Mouse (Mus musculus) spleen, adult 2 months (tissue): Measurements from ENCODE around the gene Dnaic1. TPM values are rescaled to one million over a fixed set of nuclear protein-coding genes. Genes with fewer than 3 reads are reported as not detected.

Experiments used
- DNase-seq, 2 experiments: peaks; one replicate each; pipeline versions ENCODE4 v3.0.0 to v3.0.0-alpha.2; 2012 to 2021; ENCODE audit warnings: low spot score in 2 of 2, low read depth in 1 of 2
- H3K27ac ChIP-seq: fragments of 200-500 bp; 2 replicates; pipeline ENCODE4 v1.5.1; 2012; ENCODE audit warnings: low read length, inconsistent platforms; ENCODE audit not compliant: insufficient read depth
- H3K27me3 ChIP-seq: fragments of 200-500 bp; 2 replicates; pipeline ENCODE4 v1.6.1; 2012; ENCODE audit warnings: mild to moderate bottlenecking, moderate library complexity, low read length, inconsistent platforms; ENCODE audit not compliant: control insufficient read depth, insufficient read depth
- H3K36me3 ChIP-seq: fragments of 200-500 bp; 2 replicates; pipeline ENCODE4 v1.6.1; 2012; ENCODE audit warnings: mild to moderate bottlenecking, low read length, inconsistent platforms; ENCODE audit not compliant: control insufficient read depth, insufficient read depth
- H3K4me1 ChIP-seq: fragments of 200-500 bp; 2 replicates; pipeline ENCODE4 v1.6.1; 2011; ENCODE audit warnings: inconsistent platforms; ENCODE audit not compliant: control insufficient read depth, insufficient read depth, insufficient read length
- H3K4me3 ChIP-seq: fragments of 200-500 bp; 2 replicates; pipeline ENCODE4 v1.5.1; 2011; ENCODE audit warnings: mild to moderate bottlenecking, inconsistent platforms; ENCODE audit not compliant: insufficient read depth, insufficient read length; ENCODE audit errors: extremely low read depth
- CTCF ChIP-seq: fragments of 200-500 bp; IDR thresholded peaks from 2 replicates; pipeline ENCODE4 v1.5.1; 2011; ENCODE audit warnings: mild to moderate bottlenecking, inconsistent platforms; ENCODE audit not compliant: insufficient read depth, insufficient read length, insufficient replicate concordance; ENCODE audit errors: extremely low read depth
- POLR2A ChIP-seq: fragments of 200-500 bp; IDR thresholded peaks from 2 replicates; pipeline ENCODE4 v1.6.1; 2011; ENCODE audit warnings: low read depth, low read length, inconsistent platforms
- WGBS: fragments of 180-500 bp; shearing (Covaris S2); methylation state at CpG from one replicate; pipeline ENCODE4 v1.1.7; 2018; 5-methylcytosine and 5-hydroxymethylcytosine counted together
- polyA plus RNA-seq: library from polyadenylated mRNA; depleted of rRNA; stranded (reverse); fragments of >200 nt; gene quantifications from 2 replicates; pipeline ENCODE4 v1.2.3, GENCODE M21; 2012

The Dnaic1 gene
- polyA plus RNA-seq, 1 experiment, result 0.95 TPM

DNA sequence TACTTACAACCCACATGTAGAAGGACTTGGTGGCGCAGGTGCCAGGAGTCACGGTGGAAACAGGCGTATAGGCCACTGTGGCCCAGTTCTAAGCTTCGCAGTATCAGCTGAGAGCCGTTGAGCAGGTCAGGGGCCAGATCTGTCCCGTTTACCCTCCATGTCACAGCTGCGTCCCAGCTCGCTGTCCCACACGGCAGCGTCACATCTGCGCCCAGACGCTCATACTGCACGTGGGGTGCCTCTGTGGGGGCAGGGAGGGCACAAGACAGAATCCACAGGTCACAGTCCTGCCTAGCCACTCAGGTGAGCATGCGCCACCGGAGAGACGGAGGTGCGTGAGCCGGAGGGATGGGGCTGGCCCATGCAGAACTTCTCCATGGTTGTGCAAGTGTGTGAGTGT lies 101.3 kb downstream of the Dnaic1 start:
- Histone ChIP-seq H3K27me3 (no peaks in the 10 kb centered on the region), H3K4me3 (no peak overlapping the region), H3K4me1 (no peaks in the 10 kb centered on the region), H3K27ac (no peak overlapping the region), H3K36me3 (no peaks in the 10 kb centered on the region)
- no peak for DNase-seq
- TF ChIP-seq POLR2A (no peak), CTCF (no peak)
- 88% methylated on average over 18 of the region's 18 CpGs for WGBS

DNA sequence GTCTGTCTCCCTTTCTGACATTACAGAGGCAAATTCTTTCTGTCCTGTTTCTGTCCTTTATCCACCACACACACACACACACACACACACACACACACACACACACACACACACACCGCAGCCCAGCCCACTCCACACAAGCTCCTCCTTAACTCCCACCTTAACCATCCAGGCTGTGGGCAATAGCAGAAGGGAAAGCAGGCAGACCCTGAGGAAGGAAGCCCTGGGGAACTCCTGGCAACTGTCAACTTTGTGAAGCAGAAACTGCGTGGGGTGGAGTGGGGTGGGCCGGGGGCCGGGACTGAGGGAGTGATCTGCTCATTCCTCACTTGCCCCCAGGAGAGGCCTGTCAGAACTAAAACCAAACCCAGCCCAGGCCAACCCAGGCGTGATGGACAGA lies 101.9 kb downstream of the Dnaic1 start:
- TF ChIP-seq POLR2A (no peak), CTCF (no peak)
- WGBS, result 35% methylated on average over 5 of the region's 5 CpGs
- Histone ChIP-seq H3K36me3 (no peaks in the 10 kb centered on the region), H3K4me3 (no peak overlapping the region), H3K27me3 (no peaks in the 10 kb centered on the region), H3K4me1 (no peaks in the 10 kb centered on the region), H3K27ac (no peak overlapping the region)
- no peak for DNase-seq

DNA sequence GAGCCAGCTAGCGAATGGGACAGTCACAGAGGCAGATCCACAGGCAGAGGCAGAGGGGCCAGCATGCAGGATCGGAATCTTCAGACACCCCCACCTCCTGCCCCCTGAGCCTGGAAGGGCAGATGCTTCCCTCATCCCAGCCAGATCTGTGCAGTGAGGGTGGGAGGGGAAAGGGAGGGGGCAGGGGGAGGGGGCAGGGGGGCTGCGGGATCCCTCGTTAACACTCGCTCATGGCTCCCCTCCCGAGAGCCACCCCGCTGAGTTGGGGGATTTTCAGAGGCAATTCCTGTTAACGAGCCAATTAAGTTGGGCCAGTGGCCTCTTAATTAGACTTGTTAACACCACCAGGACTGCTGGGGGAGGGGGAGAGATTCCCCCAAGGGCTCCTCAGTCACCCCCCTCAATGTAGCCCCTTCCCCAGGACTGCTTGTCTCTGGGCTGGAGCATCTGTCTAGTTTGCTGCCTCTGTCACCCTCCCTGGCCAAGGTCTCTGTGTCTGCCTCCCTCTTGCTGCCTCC lies 102.4 kb downstream of the Dnaic1 start:
- TF ChIP-seq CTCF, result no peak
- TF ChIP-seq POLR2A, result no peak
- 49% methylated on average over 8 of the region's 8 CpGs for WGBS
- Histone ChIP-seq H3K4me1 (no peaks in the 10 kb centered on the region), H3K27me3 (no peaks in the 10 kb centered on the region), H3K36me3 (no peaks in the 10 kb centered on the region), H3K27ac (no peak overlapping the region), H3K4me3 (no peak overlapping the region)
- DNase-seq, result no peak

DNA sequence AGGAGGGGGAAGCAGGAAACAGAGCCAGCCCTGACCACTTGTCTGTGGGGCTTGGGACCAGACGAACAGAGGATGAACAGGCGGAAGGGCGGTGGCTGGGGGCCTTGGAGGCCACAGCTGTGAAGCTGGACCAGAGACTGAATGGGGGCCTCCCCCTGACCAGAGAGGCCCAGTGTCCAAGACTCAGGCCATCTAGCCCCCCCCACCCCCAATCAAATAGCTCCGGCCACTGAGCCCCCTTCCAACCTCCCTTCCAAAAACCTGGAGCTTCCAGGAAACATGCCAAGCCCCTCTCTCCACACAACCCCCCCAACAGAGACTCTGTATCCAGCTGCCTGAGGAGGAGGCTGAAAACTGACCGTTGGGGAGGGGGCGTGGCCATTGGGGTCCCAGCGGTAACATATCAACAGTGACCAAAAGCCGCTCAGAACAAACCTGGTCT lies 103.0 kb downstream of the Dnaic1 start:
- Histone ChIP-seq H3K36me3 (no peaks in the 10 kb centered on the region), H3K4me1 (no peaks in the 10 kb centered on the region), H3K4me3 (no peak overlapping the region), H3K27me3 (no peaks in the 10 kb centered on the region), H3K27ac (no peak overlapping the region)
- 67% methylated on average over 8 of the region's 8 CpGs for WGBS
- DNase-seq, result no peak
- TF ChIP-seq CTCF, result no peak
- no peak for TF ChIP-seq POLR2A

DNA sequence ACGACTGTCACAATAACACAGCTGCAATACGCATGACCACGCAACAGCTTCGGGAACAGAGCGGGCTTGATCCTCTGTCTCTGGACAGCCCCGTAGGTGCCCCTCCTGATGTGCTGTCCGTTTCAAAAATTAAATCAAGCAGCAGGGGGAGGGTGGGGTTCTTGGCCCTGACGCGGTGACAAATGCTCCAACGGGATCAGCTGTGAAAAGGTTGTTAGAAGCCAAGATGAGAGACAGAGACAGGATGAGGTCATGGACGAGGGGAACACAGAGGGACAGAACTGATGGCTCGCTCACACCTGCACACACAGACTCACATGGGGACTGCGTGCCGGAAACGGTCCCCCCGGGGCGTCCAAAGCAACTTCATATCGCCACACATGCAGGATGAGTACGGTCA lies 103.6 kb downstream of the Dnaic1 start:
- H3K4me1 ChIP-seq, result no peaks in the 10 kb centered on the region
- no peaks in the 10 kb centered on the region for H3K36me3 ChIP-seq
- WGBS, result 84% methylated on average over 19 of the region's 19 CpGs
- no peaks in the 10 kb centered on the region for H3K27me3 ChIP-seq
- TF ChIP-seq CTCF (no peak), POLR2A (no peak)
- DNase-seq, result no peak
- H3K27ac ChIP-seq, result no peak overlapping the region
- no peak overlapping the region for H3K4me3 ChIP-seq

DNA sequence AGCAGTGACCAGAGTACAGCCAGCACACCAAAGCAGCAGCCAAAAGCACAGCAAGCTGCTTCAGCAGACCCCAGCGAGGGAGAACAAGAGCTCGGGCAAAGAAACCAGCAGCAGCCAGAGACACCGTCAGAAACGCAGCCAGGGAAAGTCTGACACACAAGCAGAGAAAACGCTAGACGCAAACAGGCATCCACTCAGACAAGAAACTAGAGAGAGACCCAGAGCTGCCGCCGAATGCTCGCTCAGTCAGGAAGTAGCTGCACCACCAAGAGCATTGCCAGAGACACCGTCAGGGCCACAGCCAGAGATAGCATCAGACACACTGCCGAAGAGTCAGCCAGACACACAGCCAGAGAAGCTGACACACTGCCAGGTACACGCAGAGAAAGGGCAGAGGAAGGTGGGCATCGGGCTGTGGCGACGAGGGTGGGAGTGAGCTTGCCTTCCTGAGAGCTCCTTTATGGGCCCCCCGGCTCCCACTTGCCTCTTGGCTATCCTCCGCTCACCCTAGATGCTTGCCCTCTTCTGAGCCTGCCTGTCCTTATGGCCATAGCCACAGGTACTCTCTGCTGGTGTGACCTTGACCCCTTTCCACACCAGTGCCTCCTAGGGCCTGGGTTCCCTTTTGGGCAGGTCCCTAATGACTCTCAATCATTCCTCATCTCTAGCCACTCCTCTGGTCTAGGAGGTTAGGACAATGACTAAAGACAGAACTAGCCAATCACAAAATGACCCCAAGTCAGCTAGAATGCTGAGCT lies 106.9 kb downstream of the Dnaic1 start:
- Histone ChIP-seq H3K36me3 (no peaks in the 10 kb centered on the region), H3K27me3 (no peaks in the 10 kb centered on the region), H3K4me1 (no peaks in the 10 kb centered on the region), H3K4me3 (no peak overlapping the region), H3K27ac (no peak overlapping the region)
- no peak for TF ChIP-seq POLR2A
- TF ChIP-seq CTCF, result no peak
- DNase-seq, result no peak
- WGBS, result 42% methylated on average over 17 of the region's 17 CpGs

DNA sequence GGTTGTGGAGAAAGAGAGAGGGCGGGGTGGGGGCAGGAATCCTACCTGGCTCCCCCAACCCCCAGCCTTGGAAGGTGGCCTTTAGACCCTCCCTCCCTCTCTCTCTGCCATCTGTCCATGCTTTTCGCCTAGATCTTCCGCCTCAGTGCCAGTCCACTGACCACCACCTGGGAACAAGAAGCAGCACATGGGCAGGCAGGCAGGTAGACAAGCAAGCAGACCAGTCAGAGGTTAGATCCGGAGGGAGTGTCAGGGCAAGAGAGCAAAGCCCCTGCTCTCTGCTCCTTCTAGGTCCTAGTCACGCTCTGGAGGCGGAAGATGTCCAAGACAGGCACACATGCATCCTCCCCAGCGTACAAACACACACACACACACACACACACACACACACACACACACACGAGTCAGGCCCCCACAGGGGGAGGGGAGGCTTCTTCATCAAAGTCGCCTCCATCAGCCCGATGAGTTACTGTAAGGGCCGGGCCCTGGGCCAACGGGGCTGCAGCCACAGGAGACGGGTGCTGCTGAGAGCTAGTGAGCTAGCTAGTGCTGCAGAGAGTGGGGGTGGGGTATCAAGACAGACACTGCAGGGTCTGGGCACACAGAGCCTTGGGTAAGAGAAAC lies 107.5 kb downstream of the Dnaic1 start:
- DNase-seq, result no peak
- no peak overlapping the region for H3K27ac ChIP-seq
- no peaks in the 10 kb centered on the region for H3K27me3 ChIP-seq
- no peaks in the 10 kb centered on the region for H3K36me3 ChIP-seq
- no peak overlapping the region for H3K4me3 ChIP-seq
- TF ChIP-seq CTCF, result no peak
- TF ChIP-seq POLR2A, result no peak
- H3K4me1 ChIP-seq, result no peaks in the 10 kb centered on the region
- WGBS, result 52% methylated on average over 13 of the region's 13 CpGs
